Mouse (Mus musculus): ENCODE data around the gene Olfr1102. TPM values are rescaled to one million over a fixed set of nuclear protein-coding genes. Genes with fewer than 3 reads are reported as not detected.

The Olfr1102 gene
- not detected in 2 replicates for polyA plus RNA-seq (2014; fragmentation: Nextera tagmentation; extraction: Ambion mirVana)

DNA sequence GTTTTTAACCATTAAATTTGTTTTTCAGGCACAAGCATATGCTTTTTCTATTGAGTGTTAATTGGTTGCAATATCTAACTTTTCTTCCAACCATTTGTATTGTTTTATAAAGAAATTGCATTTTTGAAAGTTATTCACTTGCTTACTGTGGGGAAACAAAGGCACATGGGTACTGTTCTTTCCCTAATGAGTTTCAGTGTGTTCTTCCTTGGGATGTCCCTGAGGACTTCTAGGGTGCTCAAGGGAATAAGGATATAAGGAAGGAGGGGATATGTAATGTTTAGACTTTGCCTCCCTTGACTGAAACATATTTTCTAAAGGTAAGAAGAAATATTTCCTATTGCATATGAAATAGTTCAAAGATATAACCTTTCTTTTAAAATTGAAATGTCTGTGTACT lies at the start of gene Olfr1102:
Olfr1102 (plus strand) TSS at position 301 of the 400 bp plus-strand sequence.
- ATAC-seq (replicated peaks; ENCODE audit: insufficient number of reproducible peaks, low FRiP score, low TSS enrichment): no peak
- Histone ChIP-seq H3K36me3 (ENCODE audit: control insufficient read depth, insufficient read depth, low read length) (no peaks in the 10 kb centered on the region), H3K9me3 (replicated peaks; ENCODE audit: control insufficient read depth, low read length) (no peaks in the 10 kb centered on the region), H3K4me1 (ENCODE audit: control insufficient read depth, insufficient read depth, low read length) (no peaks in the 10 kb centered on the region), H3K4me2 (no peak within 1 kb of the TSS), H3K27ac (ENCODE audit: low read depth, low read length) (no peak within 1 kb of the TSS), H3K4me3 (ENCODE audit: low read depth, low read length) (no peak within 1 kb of the TSS), H3K9ac (ENCODE audit: low read depth, low read length) (no peak within 1 kb of the TSS), H3K27me3 (ENCODE audit: control insufficient read depth, insufficient read depth, low read length) (no peaks in the 10 kb centered on the region)

DNA sequence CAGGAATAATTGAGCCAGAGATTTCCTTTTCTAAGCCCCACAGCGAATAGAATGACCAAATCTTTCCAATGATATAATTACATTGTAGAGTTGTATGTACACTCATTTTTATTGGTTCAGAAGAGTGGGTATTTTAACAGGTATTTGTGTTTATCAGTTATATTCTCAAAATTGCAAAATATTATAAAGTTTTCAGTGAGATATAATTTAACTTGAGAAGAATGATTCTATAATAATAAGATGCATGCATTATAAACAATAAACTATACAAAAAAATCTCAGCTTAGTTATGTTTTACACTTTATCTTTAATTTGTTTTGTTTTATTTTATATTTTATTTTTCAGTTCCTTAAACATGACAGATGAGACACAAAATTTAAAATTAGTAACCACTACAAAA lies 37.6 kb upstream of the Olfr1102 start, which contains the start of gene Olfr1099:
Olfr1099 (minus strand) TSS at position 101 of the 400 bp plus-strand sequence.
- Histone ChIP-seq H3K4me1 (ENCODE audit: control insufficient read depth, insufficient read depth, low read length) (no peaks in the 10 kb centered on the region), H3K9ac (ENCODE audit: low read depth, low read length) (no peak within 1 kb of the TSS), H3K27ac (ENCODE audit: low read depth, low read length) (no peak within 1 kb of the TSS), H3K4me2 (no peak within 1 kb of the TSS), H3K4me3 (ENCODE audit: low read depth, low read length) (no peak within 1 kb of the TSS), H3K36me3 (ENCODE audit: control insufficient read depth, insufficient read depth, low read length) (no peaks in the 10 kb centered on the region), H3K9me3 (replicated peaks; ENCODE audit: control insufficient read depth, low read length) (no peaks in the 10 kb centered on the region), H3K27me3 (ENCODE audit: control insufficient read depth, insufficient read depth, low read length) (no peaks in the 10 kb centered on the region)
- WGBS (ENCODE audit: insufficient replicate concordance): 85% methylated on average over 1 of the region's 1 CpGs
- ATAC-seq (replicated peaks; ENCODE audit: insufficient number of reproducible peaks, low FRiP score, low TSS enrichment): no peak

DNA sequence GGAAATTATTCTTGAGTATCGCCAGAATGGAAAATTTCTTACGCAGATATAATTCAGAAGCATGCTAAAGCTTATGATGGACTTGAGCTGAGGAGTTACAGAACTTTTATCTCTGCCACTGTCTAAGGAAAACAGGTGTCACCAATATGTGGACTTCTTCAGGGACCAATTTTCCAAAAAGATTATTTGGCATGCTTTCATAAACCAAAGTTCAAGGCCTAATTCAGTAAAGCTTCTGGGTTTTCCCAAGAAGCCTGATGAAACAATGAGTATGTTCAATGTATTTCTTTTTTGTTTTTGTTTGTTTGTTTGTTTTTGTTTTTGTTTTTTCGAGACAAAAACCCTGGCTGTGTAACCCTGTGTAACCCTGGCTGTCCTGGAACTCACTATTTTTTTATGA lies 18.3 kb upstream of the Olfr1102 start, which contains the start of gene Olfr1100:
Olfr1100 (minus strand) TSS at position 101 of the 400 bp plus-strand sequence.
- H3K4me1 ChIP-seq (ENCODE audit: control insufficient read depth, insufficient read depth, low read length): no peaks in the 10 kb centered on the region
- H3K36me3 ChIP-seq (ENCODE audit: control insufficient read depth, insufficient read depth, low read length): no peaks in the 10 kb centered on the region
- no peak within 1 kb of the TSS for H3K4me2 ChIP-seq
- no peak within 1 kb of the TSS for H3K4me3 ChIP-seq (ENCODE audit: low read depth, low read length)
- no peaks in the 10 kb centered on the region for H3K27me3 ChIP-seq (ENCODE audit: control insufficient read depth, insufficient read depth, low read length)
- H3K27ac ChIP-seq (ENCODE audit: low read depth, low read length): no peak within 1 kb of the TSS
- no peaks in the 10 kb centered on the region for H3K9me3 ChIP-seq (replicated peaks; ENCODE audit: control insufficient read depth, low read length)
- H3K9ac ChIP-seq (ENCODE audit: low read depth, low read length): no peak within 1 kb of the TSS
- ATAC-seq (replicated peaks; ENCODE audit: insufficient number of reproducible peaks, low FRiP score, low TSS enrichment): no peak
- 73% methylated on average over 3 of the region's 3 CpGs for WGBS (ENCODE audit: insufficient replicate concordance)

DNA sequence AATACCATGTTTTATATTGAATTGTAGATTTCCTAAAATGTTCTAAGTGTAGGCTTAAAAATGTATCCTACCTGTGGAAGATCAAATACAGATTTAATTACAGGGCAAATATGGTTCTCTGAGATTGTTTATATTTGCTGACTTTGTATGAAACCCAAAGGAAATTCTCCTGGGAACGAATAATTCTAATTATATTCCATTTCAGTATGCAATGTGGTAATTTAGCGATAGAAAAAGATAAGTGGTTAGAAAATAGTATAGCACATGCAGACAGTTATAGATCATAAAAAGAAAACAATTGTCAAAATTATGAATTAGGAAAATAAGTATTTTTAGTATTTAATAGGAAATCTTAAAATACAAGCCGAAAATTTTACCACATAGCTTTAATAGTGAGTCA lies 7.1 kb upstream of the Olfr1102 start, which contains the start of gene Olfr1101:
Olfr1101 (minus strand) TSS at position 101 of the 400 bp plus-strand sequence.
- Histone ChIP-seq H3K9me3 (replicated peaks; ENCODE audit: control insufficient read depth, low read length) (no peaks in the 10 kb centered on the region), H3K4me2 (no peak within 1 kb of the TSS), H3K27me3 (ENCODE audit: control insufficient read depth, insufficient read depth, low read length) (no peaks in the 10 kb centered on the region)

DNA sequence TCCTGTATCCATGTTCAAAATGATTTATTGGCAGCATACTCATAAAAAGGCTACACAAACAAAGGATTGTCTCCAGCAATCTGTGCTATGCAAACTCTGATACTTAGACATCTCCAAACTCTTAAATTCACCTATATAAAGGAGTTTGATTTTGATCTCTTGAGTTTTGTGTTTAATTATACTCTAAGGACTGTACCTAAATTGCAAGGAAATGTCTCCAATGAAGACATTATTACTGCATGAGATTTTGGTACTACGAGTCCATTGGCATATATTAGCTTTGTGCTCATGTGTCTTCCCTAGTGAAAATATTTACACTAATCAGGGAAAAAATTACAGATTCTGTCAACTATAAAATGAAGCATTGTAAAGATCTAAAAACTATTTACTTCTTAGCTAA lies 28.8 kb downstream of the Olfr1102 start, which contains the start of gene Olfr1104:
Olfr1104 (minus strand) TSS at position 101 of the 400 bp plus-strand sequence.
- no peak within 1 kb of the TSS for H3K9ac ChIP-seq (ENCODE audit: low read depth, low read length)
- H3K36me3 ChIP-seq (ENCODE audit: control insufficient read depth, insufficient read depth, low read length): no peaks in the 10 kb centered on the region
- no peaks in the 10 kb centered on the region for H3K27me3 ChIP-seq (ENCODE audit: control insufficient read depth, insufficient read depth, low read length)
- no peak for ATAC-seq (replicated peaks; ENCODE audit: insufficient number of reproducible peaks, low FRiP score, low TSS enrichment)
- H3K9me3 ChIP-seq (replicated peaks; ENCODE audit: control insufficient read depth, low read length): no peaks in the 10 kb centered on the region
- H3K4me2 ChIP-seq: no peak within 1 kb of the TSS
- no peaks in the 10 kb centered on the region for H3K4me1 ChIP-seq (ENCODE audit: control insufficient read depth, insufficient read depth, low read length)
- no peak within 1 kb of the TSS for H3K27ac ChIP-seq (ENCODE audit: low read depth, low read length)
- H3K4me3 ChIP-seq (ENCODE audit: low read depth, low read length): no peak within 1 kb of the TSS
- WGBS (ENCODE audit: insufficient replicate concordance): 83% methylated on average over 1 of the region's 1 CpGs

More for the DNA sequence above, 7.1 kb upstream of the Olfr1102 start, which contains the start of gene Olfr1101:
- Histone ChIP-seq H3K27ac (ENCODE audit: low read depth, low read length) (no peak within 1 kb of the TSS), H3K4me3 (ENCODE audit: low read depth, low read length) (no peak within 1 kb of the TSS), H3K9ac (ENCODE audit: low read depth, low read length) (no peak within 1 kb of the TSS), H3K4me1 (ENCODE audit: control insufficient read depth, insufficient read depth, low read length) (no peaks in the 10 kb centered on the region), H3K36me3 (ENCODE audit: control insufficient read depth, insufficient read depth, low read length) (no peaks in the 10 kb centered on the region)
- ATAC-seq (replicated peaks; ENCODE audit: insufficient number of reproducible peaks, low FRiP score, low TSS enrichment): no peak
- WGBS (ENCODE audit: insufficient replicate concordance): 78% methylated on average over 3 of the region's 3 CpGs

DNA sequence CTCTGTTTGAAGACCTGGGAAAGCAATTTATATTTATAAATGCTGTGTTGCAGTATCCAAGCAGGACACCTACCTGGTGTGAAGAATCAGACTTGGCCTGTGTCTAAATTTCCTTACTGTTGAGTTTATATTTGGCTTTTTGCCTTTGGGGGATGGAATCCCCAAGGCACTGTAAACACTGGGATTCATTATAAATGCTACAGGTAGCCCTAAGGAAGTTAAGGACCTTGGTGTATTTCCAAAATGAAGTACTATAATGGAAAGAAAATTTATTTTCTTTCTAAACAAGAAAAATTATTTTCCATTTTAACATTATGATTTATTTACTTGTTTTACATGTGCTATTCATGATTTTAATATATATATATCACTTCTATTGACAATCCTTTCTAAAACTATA lies 38.2 kb downstream of the Olfr1102 start, which contains the start of gene Olfr1105:
Olfr1105 (minus strand) TSS at position 101 of the 400 bp plus-strand sequence.
- Histone ChIP-seq H3K9ac (ENCODE audit: low read depth, low read length) (no peak within 1 kb of the TSS), H3K27ac (ENCODE audit: low read depth, low read length) (no peak within 1 kb of the TSS), H3K4me1 (ENCODE audit: control insufficient read depth, insufficient read depth, low read length) (no peaks in the 10 kb centered on the region), H3K36me3 (ENCODE audit: control insufficient read depth, insufficient read depth, low read length) (no peaks in the 10 kb centered on the region), H3K27me3 (ENCODE audit: control insufficient read depth, insufficient read depth, low read length) (no peaks in the 10 kb centered on the region), H3K4me3 (ENCODE audit: low read depth, low read length) (no peak within 1 kb of the TSS), H3K9me3 (replicated peaks; ENCODE audit: control insufficient read depth, low read length) (no peaks in the 10 kb centered on the region), H3K4me2 (no peak within 1 kb of the TSS)
- ATAC-seq (replicated peaks; ENCODE audit: insufficient number of reproducible peaks, low FRiP score, low TSS enrichment): no peak

DNA sequence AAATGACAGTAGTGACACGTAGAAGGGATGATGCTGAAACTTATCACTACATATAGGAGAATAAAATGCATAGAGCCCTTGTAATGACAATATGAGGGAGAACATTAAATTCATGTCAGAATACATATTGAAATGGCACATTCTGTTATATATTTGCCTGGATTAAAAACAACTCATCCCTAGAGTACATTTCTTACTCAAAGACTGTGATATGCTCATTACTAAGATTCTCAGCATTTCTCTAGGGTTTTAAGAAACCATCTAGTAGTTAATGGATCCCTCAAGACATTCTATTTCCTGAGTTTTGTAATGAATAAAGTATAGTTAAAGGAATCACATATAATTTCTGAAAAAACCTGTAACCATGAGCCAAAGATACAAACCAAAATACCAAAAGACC lies 54.0 kb downstream of the Olfr1102 start, which contains the start of gene Olfr1106:
Olfr1106 (minus strand) TSS at position 101 of the 400 bp plus-strand sequence.
- H3K4me2 ChIP-seq: no peak within 1 kb of the TSS
- no peaks in the 10 kb centered on the region for H3K9me3 ChIP-seq (replicated peaks; ENCODE audit: control insufficient read depth, low read length)
- H3K4me1 ChIP-seq (ENCODE audit: control insufficient read depth, insufficient read depth, low read length): no peaks in the 10 kb centered on the region
- H3K9ac ChIP-seq (ENCODE audit: low read depth, low read length): no peak within 1 kb of the TSS
- no peaks in the 10 kb centered on the region for H3K36me3 ChIP-seq (ENCODE audit: control insufficient read depth, insufficient read depth, low read length)
- ATAC-seq (replicated peaks; ENCODE audit: insufficient number of reproducible peaks, low FRiP score, low TSS enrichment): no peak
- no peak within 1 kb of the TSS for H3K4me3 ChIP-seq (ENCODE audit: low read depth, low read length)
- 67% methylated on average over 1 of the region's 1 CpGs for WGBS (ENCODE audit: insufficient replicate concordance)
- H3K27me3 ChIP-seq (ENCODE audit: control insufficient read depth, insufficient read depth, low read length): no peaks in the 10 kb centered on the region
- no peak within 1 kb of the TSS for H3K27ac ChIP-seq (ENCODE audit: low read depth, low read length)

Other genes with a start within 250 kb of the Olfr1102 start
- gene Olfr1090, start 239.4 kb upstream of the Olfr1102 start, polyA plus RNA-seq (2014; fragmentation: Nextera tagmentation; extraction: Ambion mirVana): not detected in 2 replicates
- not detected in 2 replicates for gene Olfr1093, start 215.9 kb upstream of the Olfr1102 start, polyA plus RNA-seq (2014; fragmentation: Nextera tagmentation; extraction: Ambion mirVana)
- gene Olfr141, start 188.4 kb upstream of the Olfr1102 start, polyA plus RNA-seq (2014; fragmentation: Nextera tagmentation; extraction: Ambion mirVana): not detected in 2 replicates
- gene Olfr1094, start 173.7 kb upstream of the Olfr1102 start, polyA plus RNA-seq (2014; fragmentation: Nextera tagmentation; extraction: Ambion mirVana): not detected in 2 replicates
- gene Olfr1095, start 146.7 kb upstream of the Olfr1102 start, polyA plus RNA-seq (2014; fragmentation: Nextera tagmentation; extraction: Ambion mirVana): not detected in 2 replicates
- gene Gm13723, start 123.6 kb upstream of the Olfr1102 start, polyA plus RNA-seq (2014; fragmentation: Nextera tagmentation; extraction: Ambion mirVana): not detected in 2 replicates
- gene Olfr1097, start 106.2 kb upstream of the Olfr1102 start, polyA plus RNA-seq (2014; fragmentation: Nextera tagmentation; extraction: Ambion mirVana): not detected in 2 replicates
- gene Olfr1098, start 73.9 kb upstream of the Olfr1102 start, polyA plus RNA-seq (2014; fragmentation: Nextera tagmentation; extraction: Ambion mirVana): not detected in 2 replicates
- not detected in 2 replicates for gene Olfr1099, start 37.7 kb upstream of the Olfr1102 start, polyA plus RNA-seq (2014; fragmentation: Nextera tagmentation; extraction: Ambion mirVana)
- not detected in 2 replicates for gene Olfr1100, start 18.4 kb upstream of the Olfr1102 start, polyA plus RNA-seq (2014; fragmentation: Nextera tagmentation; extraction: Ambion mirVana)
- not detected in 2 replicates for gene Olfr1101, start 7.2 kb upstream of the Olfr1102 start, polyA plus RNA-seq (2014; fragmentation: Nextera tagmentation; extraction: Ambion mirVana)
- not detected in 2 replicates for gene Olfr1104, start 28.7 kb downstream of the Olfr1102 start, polyA plus RNA-seq (2014; fragmentation: Nextera tagmentation; extraction: Ambion mirVana)
- gene Olfr1105, start 38.1 kb downstream of the Olfr1102 start, polyA plus RNA-seq (2014; fragmentation: Nextera tagmentation; extraction: Ambion mirVana): not detected in 2 replicates
- not detected in 2 replicates for gene Olfr1106, start 53.9 kb downstream of the Olfr1102 start, polyA plus RNA-seq (2014; fragmentation: Nextera tagmentation; extraction: Ambion mirVana)
- gene Olfr1107, start 77.4 kb downstream of the Olfr1102 start, polyA plus RNA-seq (2014; fragmentation: Nextera tagmentation; extraction: Ambion mirVana): not detected in 2 replicates
- gene Olfr1109, start 97.6 kb downstream of the Olfr1102 start, polyA plus RNA-seq (2014; fragmentation: Nextera tagmentation; extraction: Ambion mirVana): not detected in 2 replicates
- gene Olfr259, start 116.2 kb downstream of the Olfr1102 start, polyA plus RNA-seq (2014; fragmentation: Nextera tagmentation; extraction: Ambion mirVana): not detected in 2 replicates
- not detected in 2 replicates for gene Olfr1110, start 141.9 kb downstream of the Olfr1102 start, polyA plus RNA-seq (2014; fragmentation: Nextera tagmentation; extraction: Ambion mirVana)
- not detected in 2 replicates for gene Olfr1111, start 154.2 kb downstream of the Olfr1102 start, polyA plus RNA-seq (2014; fragmentation: Nextera tagmentation; extraction: Ambion mirVana)
- gene Olfr1112, start 189.4 kb downstream of the Olfr1102 start, polyA plus RNA-seq (2014; fragmentation: Nextera tagmentation; extraction: Ambion mirVana): not detected in 2 replicates
- gene Olfr1113, start 210.6 kb downstream of the Olfr1102 start, polyA plus RNA-seq (2014; fragmentation: Nextera tagmentation; extraction: Ambion mirVana): not detected in 2 replicates
- gene Olfr1115, start 249.6 kb downstream of the Olfr1102 start, polyA plus RNA-seq (2014; fragmentation: Nextera tagmentation; extraction: Ambion mirVana): not detected in 2 replicates

Data from heart, embryonic 11.5 days (tissue).